Comparison of ENCODE assay signal across 9 mouse cellular contexts in genomic region chr17:45545278-45545961, GRCm38 (mm10). TPM values are rescaled to one million over a fixed set of nuclear protein-coding genes. Genes with fewer than 3 reads are reported as not detected.
A peak's percentile ranks its signal among the peaks of the same experiment; 100 is the strongest.
DNase-seq lines count a peak whose midpoint lies in the region; ATAC-seq lines count a peak whose summit lies in the region.
"Had no signal": no experiment of that assay in that cellular context is flagged by ENCODE, and none has a peak within 500 bp of the region (broad histone marks: within the 10 kb centered on the region; RNA-seq: fewer than 3 reads in every experiment).

No protein-coding gene starts in this region.

- peak overlapping the region; percentile 30 for H3K4me3 ChIP-seq in heart, embryonic 12.5 days
- peak overlapping the region; percentile 44 for H3K4me3 ChIP-seq in hindbrain, embryonic 10.5 days
- peak overlapping the region; percentile 19 for H3K4me3 ChIP-seq in midbrain, embryonic 12.5 days

- H3K9ac ChIP-seq in heart, embryonic 12.5 days, result no peak overlapping the region; the same call in 1 of the 2 replicates
- H3K9ac ChIP-seq in midbrain, embryonic 12.5 days (replicated peaks), result peak overlapping the region; percentile 33

- H3K36me3 ChIP-seq in heart, embryonic 12.5 days, result no peaks in the 10 kb centered on the region
- peaks cover 20% of the 10 kb centered on the region for H3K36me3 ChIP-seq in hindbrain, embryonic 10.5 days
- peaks cover 18% of the 10 kb centered on the region for H3K36me3 ChIP-seq in midbrain, embryonic 12.5 days

- H3K9me3 ChIP-seq in heart, embryonic 12.5 days (replicated peaks), result no peaks in the 10 kb centered on the region
- no peaks in the 10 kb centered on the region for H3K9me3 ChIP-seq in hindbrain, embryonic 10.5 days
- no peaks in the 10 kb centered on the region for H3K9me3 ChIP-seq in midbrain, embryonic 12.5 days

- H3K27ac ChIP-seq in heart, embryonic 12.5 days (ENCODE audit: poor library complexity, severe bottlenecking), result no peak overlapping the region
- peak overlapping the region; percentile 50; the same call in 1 of the 2 replicates for H3K27ac ChIP-seq in hindbrain, embryonic 10.5 days
- H3K27ac ChIP-seq in midbrain, embryonic 12.5 days (replicated peaks), result no peak overlapping the region

- 3% methylated on average over 74 of the region's 74 CpGs for WGBS in heart, embryonic 12.5 days
- 4% methylated on average over 74 of the region's 74 CpGs for WGBS in hindbrain, embryonic 10.5 days
- 7% methylated on average over 74 of the region's 74 CpGs for WGBS in midbrain, embryonic 12.5 days

- peaks cover 97% of the 10 kb centered on the region for H3K27me3 ChIP-seq in heart, embryonic 12.5 days (replicated peaks)
- peaks cover 88% of the 10 kb centered on the region for H3K27me3 ChIP-seq in hindbrain, embryonic 10.5 days (ENCODE audit: insufficient read depth, poor library complexity, severe bottlenecking)
- H3K27me3 ChIP-seq in midbrain, embryonic 12.5 days, result peaks cover 75% of the 10 kb centered on the region

- peak overlapping the region; percentile 68 for H3K4me2 ChIP-seq in heart, embryonic 12.5 days
- H3K4me2 ChIP-seq in midbrain, embryonic 12.5 days (replicated peaks), result peak overlapping the region; percentile 40

- intact Hi-C loops in left cerebral cortex, postnatal 25 days (cut with DNase I), result no loop called here

- peaks cover 33% of the 10 kb centered on the region for H3K4me1 ChIP-seq in heart, embryonic 12.5 days (replicated peaks)
- peaks cover 63% of the 10 kb centered on the region for H3K4me1 ChIP-seq in hindbrain, embryonic 10.5 days (replicated peaks)
- H3K4me1 ChIP-seq in midbrain, embryonic 12.5 days, result peaks cover 48% of the 10 kb centered on the region

- ATAC-seq in heart, embryonic 12.5 days (ENCODE audit: insufficient number of reproducible peaks, low FRiP score), result no peak
- no peak for ATAC-seq in midbrain, embryonic 12.5 days (ENCODE audit: low FRiP score, low read depth)

- DNase-seq in heart, postnatal 4 days, result no peak
- peak; percentile 64 for DNase-seq in cerebellum, adult 8-10 months
- peak; percentile 42 for DNase-seq in hindbrain, embryonic 10.5 days (ENCODE audit: low spot score)
- no peak for DNase-seq in gastrocnemius, adult 8-10 months (ENCODE audit: low spot score in 2 of 2)
- DNase-seq in left cerebral cortex, postnatal 25 days (ENCODE audit: low spot score in 2 of 2), result no peak
- DNase-seq in thymus, postnatal 4 days, result no peak

RNA-seq across cellular contexts. Expression of gene Tmem151b, which starts 4.1 kb away (rescaled TPM):
- polyA plus RNA-seq in heart, embryonic 12.5 days (2016; fragmentation: Nextera tagmentation; extraction: Ambion mirVana), result 1.4 and 1.6 TPM in 2 replicates
- total RNA-seq in heart, postnatal 4 days (2021), result under 1 TPM; 0.20 to 0.24 TPM
- polyA plus RNA-seq in hindbrain, embryonic 10.5 days (2016; fragmentation: Nextera tagmentation; extraction: Ambion mirVana), result 7.2 and 10.6 TPM in 2 replicates
- 12.6 and 13.5 TPM in 2 replicates for polyA plus RNA-seq in midbrain, embryonic 12.5 days (2016; fragmentation: Nextera tagmentation; extraction: Ambion mirVana)
- total RNA-seq in gastrocnemius, adult 8-10 months (2022), result not detected
- 100 to 1,000 TPM; 118 to 128 TPM for total RNA-seq in left cerebral cortex, postnatal 25 days (2021)

RNA-seq across cellular contexts. Expression of gene Nfkbie, which starts 10.1 kb away (rescaled TPM):
- polyA plus RNA-seq in heart, embryonic 12.5 days (2016; fragmentation: Nextera tagmentation; extraction: Ambion mirVana), result 2.5 and 3.1 TPM in 2 replicates
- total RNA-seq in heart, postnatal 4 days (2021), result 1 to 10 TPM; 1.5 to 1.9 TPM
- polyA plus RNA-seq in hindbrain, embryonic 10.5 days (2016; fragmentation: Nextera tagmentation; extraction: Ambion mirVana), result 8.3 and 9.7 TPM in 2 replicates
- polyA plus RNA-seq in midbrain, embryonic 12.5 days (2016; fragmentation: Nextera tagmentation; extraction: Ambion mirVana), result 6.8 and 7.9 TPM in 2 replicates
- total RNA-seq in gastrocnemius, adult 8-10 months (2022), result under 1 TPM; 0.27 to 0.56 (median 0.34) TPM
- total RNA-seq in left cerebral cortex, postnatal 25 days (2021), result 1 to 10 TPM; 1.6 to 2.0 TPM

RNA-seq across cellular contexts. Expression of gene Slc35b2, which starts 18.3 kb away (rescaled TPM):
- 85.6 and 89.6 TPM in 2 replicates for polyA plus RNA-seq in heart, embryonic 12.5 days (2016; fragmentation: Nextera tagmentation; extraction: Ambion mirVana)
- total RNA-seq in heart, postnatal 4 days (2021), result 10 to 100 TPM; 37.3 to 39.2 TPM
- polyA plus RNA-seq in hindbrain, embryonic 10.5 days (2016; fragmentation: Nextera tagmentation; extraction: Ambion mirVana), result 121 TPM in 2 replicates
- 96.6 and 102 TPM in 2 replicates for polyA plus RNA-seq in midbrain, embryonic 12.5 days (2016; fragmentation: Nextera tagmentation; extraction: Ambion mirVana)
- 10 to 100 TPM; 17.2 to 22.9 (median 19.8) TPM for total RNA-seq in gastrocnemius, adult 8-10 months (2022)
- 10 to 100 TPM; 30.3 to 32.2 TPM for total RNA-seq in left cerebral cortex, postnatal 25 days (2021)

RNA-seq across cellular contexts. Expression of gene Tcte1, which starts 22.2 kb away (rescaled TPM):
- 0.15 and 0.20 TPM in 2 replicates for polyA plus RNA-seq in heart, embryonic 12.5 days (2016; fragmentation: Nextera tagmentation; extraction: Ambion mirVana)
- total RNA-seq in heart, postnatal 4 days (2021), result not detected
- polyA plus RNA-seq in hindbrain, embryonic 10.5 days (2016; fragmentation: Nextera tagmentation; extraction: Ambion mirVana), result 1.7 and 3.8 TPM in 2 replicates
- 0.71 and 1.8 TPM in 2 replicates for polyA plus RNA-seq in midbrain, embryonic 12.5 days (2016; fragmentation: Nextera tagmentation; extraction: Ambion mirVana)
- not detected for total RNA-seq in gastrocnemius, adult 8-10 months (2022)
- total RNA-seq in left cerebral cortex, postnatal 25 days (2021), result 1 to 10 TPM; 1.1 to 1.3 TPM
- total RNA-seq: hematopoietic stem cell, adult 5-6 weeks had no signal

RNA-seq across cellular contexts. Expression of gene Hsp90ab1, which starts 27.7 kb away (rescaled TPM):
- polyA plus RNA-seq in heart, embryonic 12.5 days (2016; fragmentation: Nextera tagmentation; extraction: Ambion mirVana), result 1,306 and 1,316 TPM in 2 replicates
- 1,000 to 10,000 TPM; 1,093 to 1,133 TPM for total RNA-seq in heart, postnatal 4 days (2021)
- polyA plus RNA-seq in hindbrain, embryonic 10.5 days (2016; fragmentation: Nextera tagmentation; extraction: Ambion mirVana), result 1,585 and 2,006 TPM in 2 replicates
- 1,424 and 1,459 TPM in 2 replicates for polyA plus RNA-seq in midbrain, embryonic 12.5 days (2016; fragmentation: Nextera tagmentation; extraction: Ambion mirVana)
- total RNA-seq in gastrocnemius, adult 8-10 months (2022), result 1,000 to 10,000 TPM; 1,140 to 1,362 (median 1,203) TPM
- 1,000 to 10,000 TPM; 1,565 to 1,601 TPM for total RNA-seq in left cerebral cortex, postnatal 25 days (2021)

Comparison
In these comparisons a context has a peak if more than half of its experiments do, and no peak if none do; other contexts are left out.
1. DNase-seq: peak in cerebellum, adult 8-10 months (single experiment) and hindbrain, embryonic 10.5 days (single experiment); none in heart, postnatal 4 days (single experiment), gastrocnemius, adult 8-10 months (0 of 2), left cerebral cortex, postnatal 25 days (0 of 2) and thymus, postnatal 4 days (single experiment).
2. RNA of gene Tmem151b, which starts 4.1 kb away (total RNA-seq): 118 to 128 TPM in left cerebral cortex, postnatal 25 days; 0.20 to 0.24 TPM in heart, postnatal 4 days and not detected in gastrocnemius, adult 8-10 months; every median in the first group is over 10 times any median in the second.
3. Peak in every context shown above with its lines, with median percentiles within 50 percentile points of each other: H3K4me3 ChIP-seq.